Mouse (Mus musculus): ENCODE results near the gene Lrrc3b.

GRCm38 (mm10) chr14:15421624-15422023 lies 17.2 kb downstream of the Lrrc3b start:
- TF ChIP-seq CTCF (IDR thresholded peaks at IDR 0.05; ENCODE audit: low read depth, low read length) (no peak), POLR2A (IDR thresholded peaks at IDR 0.05; ENCODE audit: extremely low read depth, insufficient read depth, low read length) (no peak)
